Mouse (Mus musculus): ENCODE results near the gene Bbox1. TPM values are rescaled to one million over a fixed set of nuclear protein-coding genes. Genes with fewer than 3 reads are reported as not detected.

Gene Bbox1
- total and polyA plus RNA-seq, 3 experiments: not detected

DNA sequence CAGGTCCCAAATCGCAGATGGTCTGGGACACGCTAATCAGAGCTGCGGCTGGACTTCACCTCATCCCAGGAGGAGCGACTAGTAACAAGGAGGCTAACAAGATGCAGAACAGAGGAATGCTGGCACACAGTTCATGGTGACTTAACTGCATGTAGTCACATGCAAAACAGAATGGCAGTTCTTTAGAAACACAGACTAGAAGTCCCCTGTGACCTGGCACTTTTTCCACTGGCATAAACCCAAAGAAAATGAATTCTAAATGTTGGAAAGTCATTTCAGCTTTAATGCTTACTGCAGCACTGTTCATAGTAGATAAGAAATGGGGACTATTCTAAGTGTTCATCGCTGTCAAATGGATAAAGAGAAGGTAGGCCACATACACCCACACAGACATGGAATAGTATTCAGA lies 37.5 kb upstream of the Bbox1 start:
- Histone ChIP-seq H3K4me2 (ENCODE audit: insufficient read depth, low read depth, poor library complexity, severe bottlenecking) (no peak overlapping the region), H3K36me3 (replicated peaks in 1 of 2; ENCODE audit: control insufficient read depth in 1 of 2, insufficient read depth in 1 of 2, low read length in 1 of 2) (no peaks in the 10 kb centered on the region), H3K9ac (ENCODE audit: insufficient read depth, low read depth) (no peak overlapping the region), H3K79me2 (replicated peaks; ENCODE audit: control insufficient read depth, extremely low read depth, insufficient read depth, poor library complexity, severe bottlenecking) (no peaks in the 10 kb centered on the region), H3K4me3 (replicated peaks in 1 of 3; ENCODE audit: low read depth in 2 of 3, low read length in 2 of 3, poor library complexity in 1 of 3) (no peak overlapping the region), H3K9me3 (replicated peaks; ENCODE audit: low read length) (peaks cover 38% of the 10 kb centered on the region), H3K4me1 (ENCODE audit: control insufficient read depth in 1 of 2, insufficient read depth in 2 of 2) (no peaks in the 10 kb centered on the region), H3K27ac (ENCODE audit: insufficient read depth, low read depth) (no peak overlapping the region), H3K27me3 (replicated peaks) (no peaks in the 10 kb centered on the region)
- no peak for DNase-seq (ENCODE audit: extremely low read depth)
- in situ Hi-C loops (cut with MboI; ENCODE audit: low pct_ligation_motif_present, low pct_unique_long_range_greater_than_20kb, low sequenced_read_pairs): no loop called here
- dilution Hi-C loops (cut with MboI; ENCODE audit: extremely low pct_ligation_motif_present, extremely low pct_unique_long_range_greater_than_20kb, low sequenced_read_pairs): no loop called here
- no peak for TF ChIP-seq MAZ (IDR thresholded peaks at IDR 0.05; ENCODE audit: low read depth, low read length)
- TF ChIP-seq IRF4 (IDR thresholded peaks at IDR 0.05; ENCODE audit: low read depth, low read length): no peak
- no peak for TF ChIP-seq E2F4 (IDR thresholded peaks at IDR 0.05; ENCODE audit: insufficient replicate concordance, low read depth, low read length)
- TF ChIP-seq ETS1 (conservative IDR thresholded peaks at IDR 0.05; ENCODE audit: low read depth, low read length): no peak
- no peak for TF ChIP-seq USF2 (conservative IDR thresholded peaks at IDR 0.05; ENCODE audit: low read depth, low read length)
- TF ChIP-seq MAX (IDR thresholded peaks at IDR 0.05; ENCODE audit: low read length): no peak
- TF ChIP-seq POLR2AphosphoS2 (IDR thresholded peaks at IDR 0.05; ENCODE audit: low read depth, low read length): no peak
- TF ChIP-seq ELF1 (IDR thresholded peaks at IDR 0.05; ENCODE audit: low read depth, low read length): no peak
- no peak for TF ChIP-seq ZKSCAN1 (IDR thresholded peaks at IDR 0.05; ENCODE audit: borderline replicate concordance, low read depth, low read length)
- TF ChIP-seq TBP (conservative IDR thresholded peaks at IDR 0.05; ENCODE audit: low read depth, low read length): no peak
- TF ChIP-seq CTCF (conservative IDR thresholded peaks at IDR 0.05 in 1 of 2, IDR thresholded peaks at IDR 0.05 in 1 of 2; ENCODE audit: low read depth in 2 of 2, low read length in 2 of 2): no peak
- no peak for TF ChIP-seq JUN (IDR thresholded peaks at IDR 0.05; ENCODE audit: insufficient read depth, low read depth, low read length)
- TF ChIP-seq RCOR1 (conservative IDR thresholded peaks at IDR 0.05; ENCODE audit: low read depth, low read length): no peak
- no peak for TF ChIP-seq SIN3A (IDR thresholded peaks at IDR 0.05; ENCODE audit: low read length)
- no peak for TF ChIP-seq SMC3 (IDR thresholded peaks at IDR 0.05; ENCODE audit: low read depth, low read length)

- Histone ChIP-seq H3K36me3 (replicated peaks in 1 of 2; ENCODE audit: control insufficient read depth in 1 of 2, insufficient read depth in 1 of 2, low read length in 1 of 2) (no peaks in the 10 kb centered on the region), H3K4me1 (ENCODE audit: control insufficient read depth in 1 of 2, insufficient read depth in 2 of 2) (no peaks in the 10 kb centered on the region)
Observed at GRCm38 (mm10) chr2:110351406-110351805, 37.0 kb upstream of the Bbox1 start.

More at GRCm38 (mm10) chr2:110351406-110351805, 37.0 kb upstream of the Bbox1 start:
- Histone ChIP-seq H3K4me3 (replicated peaks in 1 of 3; ENCODE audit: low read depth in 2 of 3, low read length in 2 of 3, poor library complexity in 1 of 3) (no peak overlapping the region), H3K27ac (ENCODE audit: insufficient read depth, low read depth) (no peak overlapping the region), H3K4me2 (ENCODE audit: insufficient read depth, low read depth, poor library complexity, severe bottlenecking) (no peak overlapping the region), H3K27me3 (replicated peaks) (no peaks in the 10 kb centered on the region), H3K9ac (ENCODE audit: insufficient read depth, low read depth) (no peak overlapping the region), H3K9me3 (replicated peaks; ENCODE audit: low read length) (peaks cover 34% of the 10 kb centered on the region), H3K79me2 (replicated peaks; ENCODE audit: control insufficient read depth, extremely low read depth, insufficient read depth, poor library complexity, severe bottlenecking) (no peaks in the 10 kb centered on the region)
- in situ Hi-C loops (cut with MboI; ENCODE audit: low pct_ligation_motif_present, low pct_unique_long_range_greater_than_20kb, low sequenced_read_pairs): no loop called here
- dilution Hi-C loops (cut with MboI; ENCODE audit: extremely low pct_ligation_motif_present, extremely low pct_unique_long_range_greater_than_20kb, low sequenced_read_pairs): no loop called here
- DNase-seq (ENCODE audit: extremely low read depth): no peak
- TF ChIP-seq BHLHE40 (IDR thresholded peaks at IDR 0.05; ENCODE audit: low read depth, low read length) (no peak), HCFC1 (IDR thresholded peaks at IDR 0.05; ENCODE audit: low read depth, low read length) (no peak), SMC3 (IDR thresholded peaks at IDR 0.05; ENCODE audit: low read depth, low read length) (no peak), GABPA (IDR thresholded peaks at IDR 0.05; ENCODE audit: insufficient replicate concordance, low read depth, low read length) (no peak), TBP (conservative IDR thresholded peaks at IDR 0.05; ENCODE audit: low read depth, low read length) (no peak)
